Mouse (Mus musculus) cerebellum, postnatal 36 days (tissue): Measurements from ENCODE around the gene Mtnr1b.
"Not testable (repeated sequence)": the region's sequence is repeated elsewhere in the genome, so short reads cannot be mapped to it uniquely, and the experiment has no call there.

ENCODE experiments used
- DNase-seq, 2 experiments: peaks; one replicate each; pipeline ENCODE4 v3.0.0; 2021 to 2022; ENCODE audit warnings: mixed read lengths in 2 of 2

Gene Mtnr1b

DNA sequence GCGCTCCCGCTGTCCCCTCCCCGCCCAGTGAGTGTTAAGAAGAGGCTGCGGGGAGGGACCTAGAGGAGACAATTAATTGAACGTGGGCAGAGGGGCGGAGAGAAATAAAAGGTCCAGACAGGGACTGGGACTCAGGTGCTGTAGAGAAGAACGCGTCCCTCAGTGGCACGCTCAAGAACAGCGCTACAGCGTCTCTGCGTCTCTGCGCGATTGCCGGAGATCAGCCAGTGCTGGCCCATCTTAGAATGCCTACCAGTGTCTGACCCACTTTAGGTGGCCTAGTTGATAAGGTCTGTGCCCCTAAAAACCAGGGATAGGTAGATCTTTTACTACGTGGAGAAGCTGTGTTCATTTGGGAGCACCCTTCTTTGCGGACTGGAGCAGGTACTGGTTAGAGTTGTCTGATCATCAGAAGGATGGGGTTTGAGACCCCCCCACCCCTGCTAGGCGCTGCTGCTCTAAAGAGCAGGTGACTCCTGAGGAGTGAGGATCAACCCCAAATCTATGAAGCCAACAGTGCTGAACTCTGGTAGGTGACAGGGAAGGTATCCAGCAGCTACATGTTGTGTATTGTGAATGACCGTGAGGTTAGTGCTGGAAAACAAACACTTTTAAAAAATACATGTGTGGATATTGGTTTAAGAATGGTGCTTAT, at the start of gene Mtnr1b:
Gene Mtnr1b (minus strand): TSS at position 51 of the 655 bp plus-strand sequence.
- DNase-seq: no peak

DNA sequence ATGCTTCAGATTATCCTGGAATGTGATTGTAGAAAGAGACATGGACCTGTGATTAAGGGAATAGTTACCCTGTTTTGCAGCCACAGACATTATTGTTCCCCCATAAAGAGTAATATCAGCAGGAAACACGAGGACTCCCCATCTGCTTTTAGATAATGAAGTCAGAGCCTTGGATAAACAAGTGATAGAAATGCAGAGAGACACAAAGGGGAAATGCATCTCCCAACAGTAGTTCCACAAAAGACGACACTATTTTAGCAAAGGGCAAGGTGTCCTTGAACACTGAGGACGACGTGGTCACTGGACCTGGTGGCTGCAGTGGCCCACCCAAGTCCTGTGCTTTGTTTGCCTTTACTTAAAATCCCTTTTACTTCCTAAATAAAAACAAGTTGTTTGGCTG, 45.9 kb upstream of the Mtnr1b start:
- no peak for DNase-seq

DNA sequence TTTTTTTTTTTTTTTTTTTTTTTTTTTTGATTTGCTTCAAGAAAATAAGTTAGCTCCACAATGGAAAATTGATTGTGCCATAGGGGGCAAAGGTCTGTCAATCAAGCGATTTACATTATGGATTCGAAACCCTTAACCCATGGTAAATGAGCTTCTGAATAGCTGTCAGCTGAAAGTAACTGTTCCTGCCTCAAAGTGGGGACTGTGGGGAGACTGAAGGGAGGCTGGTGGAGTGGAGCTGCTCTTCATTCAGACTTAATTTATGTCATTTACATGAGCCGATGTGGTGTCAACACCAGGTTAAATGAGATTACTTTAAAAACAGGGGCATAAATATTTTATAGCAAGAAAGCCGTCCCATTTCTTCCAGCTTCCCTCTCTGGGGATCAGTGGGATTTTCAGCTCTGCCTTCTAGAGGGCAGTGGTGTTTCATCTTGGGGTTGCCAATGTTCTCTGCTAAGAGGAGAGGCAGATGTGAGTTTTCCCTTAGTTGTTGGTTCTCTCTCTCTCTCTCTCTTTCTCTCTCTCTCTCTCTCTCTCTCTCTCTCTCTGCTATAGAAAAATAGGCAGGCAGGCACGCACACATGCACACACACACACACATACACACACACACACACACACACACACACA, 45.1 kb upstream of the Mtnr1b start:
- no peak for DNase-seq

DNA sequence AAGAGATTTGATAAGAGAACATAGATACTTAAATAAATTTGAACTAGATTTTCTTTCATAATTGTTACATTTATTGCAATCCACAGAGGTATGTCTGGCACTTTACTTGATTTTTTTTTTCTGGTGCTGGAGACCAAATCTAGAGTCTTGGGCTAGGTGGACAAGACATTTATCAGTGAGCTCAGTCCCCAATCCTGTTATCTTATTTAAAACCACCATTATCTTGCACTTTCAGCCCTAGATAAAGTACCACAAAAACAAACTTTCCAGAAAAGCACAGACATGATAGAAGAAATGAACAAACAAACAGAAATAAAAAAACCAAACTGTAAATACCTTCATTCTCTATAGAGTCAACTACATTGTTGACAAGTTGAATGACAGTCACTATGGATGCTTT, 42.2 kb upstream of the Mtnr1b start:
- no peak for DNase-seq

DNA sequence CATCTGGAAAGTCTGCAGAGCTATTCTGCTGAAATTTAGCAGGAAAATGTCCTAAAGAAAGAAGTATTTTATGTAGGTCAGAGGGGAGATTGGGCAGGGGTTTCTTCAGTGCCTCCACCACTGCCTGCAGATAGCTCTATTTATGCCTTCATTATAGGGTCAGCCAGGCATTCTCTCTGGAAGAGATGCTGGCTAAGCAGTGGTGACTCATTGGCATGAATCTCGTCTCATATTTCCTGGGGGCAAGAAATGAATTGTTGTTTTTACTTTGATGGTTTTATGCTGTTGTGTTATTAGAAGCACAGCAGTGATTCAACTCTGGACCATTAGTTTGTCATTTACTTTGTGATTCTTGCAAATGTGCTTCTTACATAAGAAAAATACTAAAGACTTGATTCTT, 38.4 kb upstream of the Mtnr1b start:
- no peak for DNase-seq

DNA sequence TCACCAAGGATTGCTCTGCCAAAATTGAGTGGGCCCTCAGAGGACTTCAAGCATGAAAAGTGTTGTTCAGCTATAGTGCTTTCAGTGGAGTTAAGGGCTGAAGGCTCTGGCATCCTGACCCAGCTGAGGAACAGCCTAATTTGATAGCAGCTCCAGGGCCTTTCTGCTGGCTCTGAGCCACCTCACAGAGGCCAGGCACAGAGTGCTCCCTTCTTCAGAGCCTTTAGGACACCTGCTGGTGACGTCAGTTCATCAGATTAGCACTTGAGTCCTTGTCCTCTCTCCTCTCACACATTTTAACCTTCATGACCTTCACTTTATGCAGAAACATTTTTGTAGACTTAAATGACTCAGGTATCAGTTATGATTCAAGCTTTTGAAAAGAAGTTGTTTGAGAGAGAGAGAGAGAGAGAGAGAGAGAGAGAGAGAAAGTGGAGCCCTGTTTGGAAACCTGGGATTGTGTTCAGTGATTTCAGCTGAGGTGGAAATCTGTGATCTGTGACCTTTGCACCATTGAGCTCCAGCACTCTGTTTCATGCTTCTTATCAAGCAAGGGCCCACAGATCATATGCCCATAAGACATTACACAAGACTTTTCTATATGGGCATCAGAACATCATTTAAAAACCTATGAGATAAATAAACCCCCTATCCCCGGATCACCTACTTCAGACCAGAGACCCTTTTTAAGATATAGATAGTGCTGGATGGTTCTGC, 35.2 kb upstream of the Mtnr1b start:
- DNase-seq: no peak

DNA sequence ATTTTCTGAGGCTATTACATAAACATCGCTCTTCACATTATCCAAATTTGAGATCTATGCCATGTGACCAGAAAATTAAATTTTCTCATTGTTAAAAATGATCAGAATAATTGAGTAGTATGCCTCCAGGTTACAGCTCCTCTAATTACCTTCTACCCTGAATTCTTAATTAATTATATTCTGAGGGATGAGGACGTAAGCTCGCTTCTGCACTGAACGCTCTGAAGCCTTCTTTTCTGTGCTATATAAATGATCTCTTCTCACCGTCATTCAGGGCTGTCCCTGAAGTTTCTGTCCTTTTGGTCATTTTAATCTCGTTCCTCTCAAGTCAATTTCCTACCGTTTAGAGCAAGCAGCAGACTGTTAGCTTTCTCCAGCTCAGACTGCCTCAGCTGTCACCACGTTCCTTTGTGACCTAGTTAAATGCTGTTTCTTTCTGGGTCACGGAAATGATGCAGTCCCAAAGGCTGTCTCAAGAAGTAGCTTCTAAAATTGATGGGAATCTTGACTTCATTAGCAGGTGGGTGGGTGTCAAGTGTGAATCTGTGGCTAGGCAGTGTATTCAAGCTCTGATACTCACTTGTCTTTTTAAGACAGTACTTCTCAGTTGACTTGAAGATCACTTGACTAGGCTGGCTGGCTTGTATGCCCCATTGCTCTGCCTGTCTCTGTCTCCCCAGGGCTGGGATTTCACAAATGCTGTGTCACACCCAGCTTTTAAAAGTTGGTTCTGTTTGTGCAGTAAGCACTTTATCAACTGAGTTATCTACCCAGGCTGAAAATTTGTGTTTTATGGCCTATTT, 29.8 kb upstream of the Mtnr1b start:
- no peak for DNase-seq

DNA sequence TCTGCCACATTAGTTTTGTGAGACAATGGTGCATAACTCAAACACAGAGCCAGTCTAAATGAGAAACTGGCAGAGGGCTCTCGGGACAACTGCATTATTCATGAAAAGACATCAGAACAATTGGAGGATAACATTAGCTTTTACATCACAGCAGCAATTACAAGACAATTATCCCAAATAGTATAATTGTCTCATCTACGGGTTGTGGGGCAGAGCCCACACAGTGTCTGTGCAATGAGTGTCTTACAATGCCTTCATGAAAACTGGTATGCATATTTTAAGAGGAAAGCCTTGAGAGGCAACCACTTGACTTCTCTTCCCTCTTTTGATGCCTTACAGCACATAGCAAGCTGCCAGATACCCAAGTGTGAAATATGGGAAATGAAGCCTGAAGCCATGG, 23.8 kb upstream of the Mtnr1b start:
- no peak for DNase-seq

DNA sequence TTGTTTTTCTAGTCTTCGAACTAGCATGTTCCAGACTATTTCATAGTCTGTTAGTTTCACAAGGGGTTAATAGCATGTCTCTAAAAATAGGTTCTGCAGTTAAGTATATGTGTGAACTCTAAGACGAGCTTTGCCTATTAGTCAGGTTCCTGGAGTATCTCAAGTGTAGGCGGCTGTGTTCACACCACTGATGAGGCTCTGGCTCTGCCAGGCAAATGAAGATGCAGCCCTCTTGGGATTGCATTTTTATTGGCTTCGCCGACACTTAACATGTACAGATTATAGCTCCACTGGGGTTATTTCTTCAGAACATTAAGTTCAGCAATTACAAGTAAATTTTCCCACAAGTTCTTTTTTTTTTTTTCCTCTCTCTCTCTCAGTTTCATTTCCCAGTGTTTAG, 12.4 kb upstream of the Mtnr1b start:
- no peak for DNase-seq

DNA sequence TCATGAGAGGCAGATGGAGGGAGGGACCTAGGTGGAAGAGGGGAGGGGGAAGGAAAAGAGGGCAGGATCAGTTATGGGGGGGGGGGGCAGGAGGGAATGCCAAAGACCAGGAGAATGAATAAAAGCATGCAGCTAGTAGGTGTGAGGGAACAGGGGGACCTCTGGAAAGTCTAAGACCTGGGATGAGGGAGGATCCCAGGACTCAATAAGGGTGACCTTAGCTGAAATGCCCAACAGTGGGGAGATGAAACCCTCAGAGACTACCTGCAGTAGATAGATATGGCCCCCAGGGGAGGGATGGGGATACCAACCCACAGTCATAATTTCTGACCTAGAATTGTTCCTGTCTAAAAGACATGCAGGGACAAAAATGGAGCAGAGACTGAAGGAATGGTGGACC, 6.4 kb upstream of the Mtnr1b start:
- DNase-seq: no peak

DNA sequence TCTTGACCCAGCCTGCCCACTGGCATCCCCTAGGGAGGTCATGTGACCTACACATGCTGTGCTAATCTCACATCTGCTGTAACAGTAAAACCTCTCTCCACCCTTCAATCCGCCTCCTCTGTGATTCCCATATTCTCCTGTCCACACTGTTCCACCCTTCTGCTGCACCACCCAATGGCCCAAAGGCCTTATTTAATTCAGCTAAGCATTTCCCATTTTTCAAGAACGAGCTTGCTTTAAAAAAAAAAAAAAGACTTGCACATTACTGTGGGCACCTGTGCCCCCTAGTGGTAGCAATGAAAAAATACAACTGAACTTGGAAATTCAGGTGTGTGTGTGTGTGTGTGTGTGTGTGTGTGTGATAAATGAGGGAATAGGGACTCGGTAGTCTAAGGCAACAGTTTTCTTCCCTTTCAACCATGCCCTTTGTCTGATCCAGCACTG, 5.8 kb upstream of the Mtnr1b start:
- DNase-seq: peak in 1 of 2 experiments; percentile 4

DNA sequence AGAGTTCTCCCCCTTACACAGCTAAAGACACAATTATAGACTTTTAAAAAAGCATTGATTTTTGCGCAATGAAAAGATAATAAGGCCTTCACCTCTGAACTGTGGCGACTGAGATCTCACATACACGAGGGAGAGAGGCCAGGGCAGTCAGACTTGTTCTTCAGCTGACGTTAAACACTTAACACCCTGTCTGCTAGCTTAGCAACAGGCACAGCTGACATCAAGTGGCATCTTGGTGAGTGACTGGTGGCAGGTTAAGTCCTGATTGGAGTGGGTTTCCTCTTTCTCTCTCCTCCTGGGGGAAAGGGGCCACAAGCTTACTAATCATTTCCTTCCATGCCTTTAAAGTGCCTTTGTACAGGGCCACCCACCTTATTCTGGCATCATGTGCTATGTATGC, 4.3 kb downstream of the Mtnr1b start:
- no peak for DNase-seq

DNA sequence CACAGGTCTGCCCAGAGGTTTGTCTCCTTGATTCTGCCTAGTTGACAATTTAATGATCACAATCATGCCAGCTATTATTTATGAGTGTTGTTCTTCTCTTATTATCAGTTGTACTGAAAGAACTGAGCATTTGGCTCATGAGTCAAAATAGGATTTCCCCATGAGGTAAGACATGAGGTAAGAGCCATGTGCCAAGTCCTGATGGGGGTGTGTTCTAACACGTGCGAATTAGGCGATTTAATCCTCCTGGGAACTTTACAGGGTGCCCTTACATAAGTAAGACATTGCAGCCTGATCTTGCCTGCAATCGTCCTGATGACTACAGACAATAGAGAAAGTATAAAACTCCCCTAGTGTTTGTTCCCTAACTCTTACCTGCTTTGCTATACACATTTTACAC, 4.9 kb downstream of the Mtnr1b start:
- DNase-seq: no peak

DNA sequence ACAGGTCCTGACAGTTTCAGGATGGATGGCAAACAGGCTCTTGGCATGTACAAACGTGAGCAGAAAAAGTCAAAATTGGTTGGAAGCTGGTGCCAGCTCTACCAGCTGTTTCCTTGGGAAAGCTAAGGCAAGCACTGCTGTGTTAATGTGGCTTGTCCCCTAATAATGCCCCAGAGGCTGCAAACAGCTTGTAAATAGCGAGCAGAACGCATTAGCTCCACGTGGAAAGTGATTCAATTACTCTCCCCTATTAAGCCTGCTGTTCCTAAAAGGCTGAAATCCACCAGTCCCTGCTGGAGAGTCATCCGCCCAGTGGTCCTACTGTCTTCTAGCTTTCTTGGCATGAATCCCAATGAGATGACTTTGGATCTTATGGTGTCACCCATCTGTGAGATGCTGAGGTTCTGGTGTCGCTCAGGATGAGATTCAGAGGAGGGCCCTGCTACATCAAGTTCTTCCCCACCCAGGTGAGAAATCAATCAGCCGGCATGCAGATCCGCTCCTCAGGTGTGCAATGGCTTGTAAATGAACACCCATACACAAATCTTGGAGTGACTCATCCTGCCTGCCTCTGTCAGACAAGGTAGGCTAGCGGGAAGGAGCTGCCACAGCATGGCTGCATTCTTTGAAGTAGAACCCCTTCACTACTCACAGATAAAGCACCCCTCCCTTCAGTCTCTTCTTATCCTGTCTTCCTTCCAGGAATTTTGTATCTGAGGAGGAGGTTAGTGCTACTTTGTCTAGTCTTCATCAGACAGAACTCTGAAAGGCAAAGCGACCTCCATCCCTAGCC, 7.9 kb downstream of the Mtnr1b start:
- DNase-seq: no peak

DNA sequence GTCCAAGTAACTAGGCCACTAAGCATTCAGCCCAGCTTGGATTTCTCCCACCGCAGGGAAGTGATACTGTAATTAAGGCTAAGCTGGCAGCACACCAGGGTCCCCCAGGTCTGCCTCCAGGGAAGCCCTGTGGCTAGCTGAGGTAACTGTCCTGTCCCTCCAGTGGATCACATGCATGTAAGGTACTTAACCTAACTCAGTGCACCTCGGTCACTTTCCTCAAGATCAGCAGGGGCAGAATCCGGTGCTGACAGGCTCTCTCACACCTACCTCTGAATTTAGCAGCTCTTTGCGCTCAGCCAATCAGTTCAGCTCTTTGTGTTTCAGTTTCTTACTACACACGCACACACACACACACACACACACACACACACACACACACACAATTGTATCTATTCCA, 13.0 kb downstream of the Mtnr1b start:
- DNase-seq: no peak

DNA sequence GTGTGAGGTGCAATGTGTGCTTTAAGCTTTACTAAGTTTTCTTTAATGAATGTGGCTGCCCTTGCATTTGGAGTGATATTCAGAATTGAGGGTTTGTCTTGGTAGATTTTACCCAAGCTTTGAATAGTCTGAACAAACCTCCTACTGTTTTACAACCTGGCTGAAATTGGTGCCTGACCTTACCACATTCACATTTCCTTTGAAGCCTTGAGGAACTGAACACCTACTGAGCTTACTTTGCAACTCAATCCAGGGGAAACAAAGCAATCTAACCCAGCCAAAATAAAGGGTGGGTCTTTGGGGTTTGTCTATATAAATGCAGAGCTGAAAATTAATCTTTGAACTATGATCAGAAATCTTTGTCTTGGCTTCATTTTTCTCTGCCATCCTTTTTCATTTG, 23.6 kb downstream of the Mtnr1b start:
- no peak for DNase-seq

DNA sequence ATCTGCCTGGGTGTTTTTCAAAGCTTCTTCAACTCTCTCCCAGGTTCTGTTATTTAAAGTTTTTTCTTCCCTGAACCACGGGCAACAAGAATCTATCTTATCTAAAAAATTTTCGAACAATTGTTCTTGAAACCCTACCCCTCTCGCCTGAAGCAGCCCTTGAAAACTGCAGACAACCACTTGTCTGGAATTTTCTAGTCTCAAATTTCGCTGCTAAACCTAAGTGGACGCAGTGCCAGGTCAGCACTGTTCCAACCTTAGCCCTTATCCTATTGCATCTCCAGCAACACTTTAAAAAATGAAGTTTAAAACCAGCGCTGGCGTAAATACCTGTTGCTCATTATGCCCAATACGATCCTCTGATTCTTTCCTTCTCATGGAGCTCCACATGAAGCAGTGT, 29.0 kb downstream of the Mtnr1b start:
- no peak for DNase-seq

DNA sequence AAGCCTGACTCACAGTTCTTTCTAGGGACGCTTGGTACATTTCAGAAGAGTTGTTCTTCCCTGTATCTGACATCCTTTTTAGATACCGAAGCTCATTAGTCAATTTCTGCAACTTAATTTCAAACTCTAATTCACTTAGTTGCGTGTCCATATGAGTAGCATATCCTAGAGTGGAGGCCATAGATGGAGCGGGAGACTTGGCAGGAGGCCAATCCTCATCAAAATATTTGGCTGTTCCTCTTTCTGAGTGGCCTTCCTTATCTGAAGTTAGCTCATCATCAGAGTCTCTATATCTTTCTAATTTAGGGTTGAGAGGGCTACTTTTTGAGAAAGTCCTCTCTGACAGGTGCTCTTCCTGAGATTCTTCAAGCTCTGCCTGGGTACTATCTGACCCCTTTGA, 29.4 kb downstream of the Mtnr1b start:
- DNase-seq: not testable (repeated sequence)

DNA sequence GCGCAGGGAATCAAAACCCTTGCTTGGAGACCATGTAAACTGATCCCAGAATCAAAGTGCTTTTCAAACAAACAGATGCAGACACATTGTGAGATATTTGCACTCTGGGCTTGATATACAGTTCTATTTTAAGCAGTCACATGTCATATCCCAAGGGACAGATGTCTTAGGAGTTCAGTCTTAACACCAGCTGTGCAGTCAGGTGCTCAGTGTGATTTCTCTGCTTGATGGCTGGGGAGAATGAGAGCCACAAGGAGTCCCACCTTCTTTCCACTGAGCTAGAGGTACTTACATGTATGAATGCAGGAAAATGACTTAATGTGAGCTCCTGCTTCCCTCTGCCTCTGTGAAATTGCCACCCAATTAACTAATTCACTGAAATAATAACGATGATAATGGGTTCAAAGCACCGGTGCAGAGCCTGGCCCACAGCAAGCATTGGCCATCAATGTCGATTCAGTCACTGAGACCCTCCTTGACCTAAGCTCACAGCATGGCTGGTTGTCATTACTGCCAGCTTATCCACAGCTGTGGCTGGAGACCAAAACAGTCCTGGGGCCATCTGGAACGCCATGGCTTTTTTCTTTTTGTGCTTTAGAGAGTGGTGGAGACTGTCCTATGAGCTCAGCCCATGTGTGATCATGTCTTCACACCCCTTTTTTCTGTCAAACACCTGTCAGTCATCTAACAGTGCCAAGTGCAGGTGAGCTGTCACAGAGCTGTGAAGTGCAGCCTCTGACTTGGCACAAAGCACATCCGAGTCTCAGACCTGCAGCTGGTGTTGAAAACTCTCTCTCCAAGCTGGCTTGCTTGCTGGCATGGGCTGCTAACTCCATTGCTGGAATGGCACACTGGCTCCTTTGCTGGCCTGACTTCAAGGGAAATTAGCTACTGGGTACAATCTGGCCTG, 61.1 kb downstream of the Mtnr1b start:
- DNase-seq: no peak

DNA sequence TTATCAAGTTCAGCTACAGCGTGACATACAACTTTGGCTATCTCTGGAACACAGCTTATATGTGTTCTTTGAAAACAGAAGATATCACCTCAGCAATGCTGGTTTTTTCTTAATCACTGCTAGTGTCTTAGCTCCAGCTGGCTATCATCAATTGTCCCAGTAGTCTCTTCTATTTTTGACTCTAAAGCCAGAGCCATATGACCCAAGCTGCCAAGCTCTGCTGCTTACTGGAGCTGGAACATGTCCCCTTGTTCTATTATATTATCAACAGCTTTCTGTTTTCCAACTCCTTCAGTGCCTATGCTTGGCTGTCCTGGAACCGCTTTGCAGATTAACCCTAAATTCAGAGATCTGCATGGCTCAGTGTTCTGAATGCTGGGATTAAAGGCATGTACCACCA, 70.1 kb downstream of the Mtnr1b start:
- DNase-seq: no peak

DNA sequence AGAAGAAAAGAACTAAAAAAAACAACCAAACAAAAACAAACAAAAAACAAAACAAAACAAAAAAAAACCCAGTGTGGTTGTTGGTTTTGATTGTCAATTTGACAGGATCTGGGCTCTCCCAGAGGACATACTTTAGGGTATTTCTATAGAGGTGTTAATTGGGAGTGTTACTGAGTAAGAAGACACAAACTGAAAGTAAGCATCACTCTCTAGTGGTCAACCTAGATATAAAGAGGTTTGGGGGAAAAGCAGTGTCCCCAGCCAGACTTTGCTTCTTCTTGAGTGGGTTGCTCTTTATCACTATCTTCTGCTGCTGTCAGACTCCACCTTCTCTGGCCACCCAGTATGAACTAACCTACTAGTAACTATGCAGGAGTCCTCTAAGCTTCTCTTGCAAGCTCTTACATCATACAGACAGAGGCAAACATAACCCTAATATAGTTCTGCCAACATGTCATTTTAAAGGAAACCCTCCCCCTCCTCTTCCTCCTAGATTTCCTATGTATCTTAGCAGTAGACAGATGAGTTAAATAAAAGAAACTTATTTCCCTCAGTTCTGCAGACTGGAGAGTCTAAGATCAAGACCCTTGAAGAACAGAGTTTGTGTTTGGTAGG, 71.8 kb downstream of the Mtnr1b start:
- DNase-seq: no peak
